Mouse (Mus musculus) neural tube, embryonic 10.5 days (tissue): ENCODE results near the gene Krt35.

Experiments used
- DNase-seq: peaks from one replicate; pipeline ENCODE4 v3.0.0-alpha.2; 2017; ENCODE audit warnings: low spot score; ENCODE audit errors: extremely low spot score

The Krt35 gene

GRCm38 (mm10) chr11:100066236-100067010 lies 29.6 kb downstream of the Krt35 start:
- no peak for DNase-seq

- no peak for DNase-seq
These were observed 37.2 kb downstream of the Krt35 start for GRCm38 (mm10) chr11:100058875-100059274.

GRCm38 (mm10) chr11:100055686-100056655 lies 40.1 kb downstream of the Krt35 start:
- no peak for DNase-seq

GRCm38 (mm10) chr11:100050451-100050850 lies 45.6 kb downstream of the Krt35 start, which contains the start of gene Krt31:
Krt31 (minus strand) TSS chr11:100050551.
- no peak for DNase-seq

GRCm38 (mm10) chr11:100047193-100047592 lies 48.8 kb downstream of the Krt35 start:
- no peak for DNase-seq

- no peak for DNase-seq
These were observed 49.7 kb downstream of the Krt35 start for GRCm38 (mm10) chr11:100046303-100046866.
